Mouse (Mus musculus) left cerebral cortex, adult 2 months (tissue): ENCODE measurements at regions not wholly inside any gene's neighbourhood (a gene's known extent, or its start where the extent isn't known, plus 50 kb on each side); places are given as distances from the start of the nearest gene placed in this dataset.

Source experiments
- DNase-seq, 2 experiments: peaks; one replicate each; pipeline ENCODE4 v3.0.0; 2021 to 2022; ENCODE audit warnings: low spot score in 2 of 2, mixed read lengths in 1 of 2; ENCODE audit errors: extremely low spot score in 1 of 2
- H3K27ac ChIP-seq: fragments of 200-600 bp; 2 replicates; pipeline ENCODE4 v1.8.1; 2022
- H3K4me3 ChIP-seq: fragments of 200-600 bp; 2 replicates; pipeline ENCODE4 v1.8.1; 2022
- CTCF ChIP-seq: fragments of 200-600 bp; IDR thresholded peaks from 2 replicates; pipeline ENCODE4 v1.8.1; 2022; ENCODE audit warnings: antibody characterized with exemption, mild to moderate bottlenecking, moderate library complexity
- intact Hi-C: fragments of 180-260 bp; cut with DNase I; formaldehyde crosslinking; loops from one replicate; pipeline ENCODE4 v1.15.1; 2025

DNA sequence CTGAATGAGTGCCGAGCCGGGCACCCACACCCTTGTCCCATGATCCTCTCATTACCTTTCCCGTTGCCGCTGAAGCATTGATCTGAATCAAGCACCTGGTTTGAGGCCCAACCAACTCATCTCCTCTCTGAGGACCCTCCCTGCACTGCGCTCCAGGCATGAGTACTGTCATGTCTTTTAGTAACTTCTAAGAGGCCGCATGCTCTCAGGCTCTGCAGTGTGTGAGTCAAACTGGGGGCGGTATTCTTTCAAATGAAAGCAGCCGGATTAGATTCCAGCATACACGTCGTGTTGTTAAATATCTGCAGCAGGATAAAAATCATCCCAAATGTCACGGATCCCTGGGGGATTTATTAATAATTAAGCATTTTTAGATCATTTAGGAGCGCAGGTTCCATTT, 79.4 kb upstream of the Maml3 start:
- no peak for TF ChIP-seq CTCF
- no peak for DNase-seq

GRCm38 (mm10) chr3:52185351-52185750, 80.5 kb upstream of the Maml3 start:
- no peak for TF ChIP-seq CTCF
- no peak for DNase-seq
- Histone ChIP-seq H3K4me3 (no peak overlapping the region), H3K27ac (no peak overlapping the region)
- intact Hi-C loops, result no loop called here

More for the DNA sequence above, 79.4 kb upstream of the Maml3 start:
- no peak overlapping the region for H3K27ac ChIP-seq
- intact Hi-C loops, result no loop called here
- H3K4me3 ChIP-seq, result no peak overlapping the region

DNA sequence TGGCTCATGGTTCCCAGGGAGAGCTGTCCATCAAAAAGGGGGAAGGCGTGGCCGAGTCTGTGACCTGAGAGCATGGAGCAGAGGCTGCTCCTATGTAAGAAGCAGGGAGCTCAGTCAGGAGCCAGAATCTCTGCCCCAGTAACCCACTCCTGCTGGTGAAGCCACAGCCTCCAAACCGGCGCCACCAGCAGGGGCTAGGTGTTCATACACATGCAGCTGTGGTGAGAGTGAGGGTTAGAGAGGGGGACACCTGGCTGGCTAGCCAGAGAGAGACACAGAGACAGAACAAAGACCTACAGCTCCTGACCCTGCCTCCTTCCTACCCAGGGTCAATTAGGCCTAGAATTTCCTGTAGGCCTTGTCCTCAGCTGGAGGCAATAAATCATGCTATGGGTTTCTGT, 80.7 kb upstream of the Foxo1 start:
- H3K4me3 ChIP-seq, result no peak overlapping the region
- intact Hi-C loops, result no loop called here
- TF ChIP-seq CTCF, result no peak
- no peak overlapping the region for H3K27ac ChIP-seq
- DNase-seq, result no peak

DNA sequence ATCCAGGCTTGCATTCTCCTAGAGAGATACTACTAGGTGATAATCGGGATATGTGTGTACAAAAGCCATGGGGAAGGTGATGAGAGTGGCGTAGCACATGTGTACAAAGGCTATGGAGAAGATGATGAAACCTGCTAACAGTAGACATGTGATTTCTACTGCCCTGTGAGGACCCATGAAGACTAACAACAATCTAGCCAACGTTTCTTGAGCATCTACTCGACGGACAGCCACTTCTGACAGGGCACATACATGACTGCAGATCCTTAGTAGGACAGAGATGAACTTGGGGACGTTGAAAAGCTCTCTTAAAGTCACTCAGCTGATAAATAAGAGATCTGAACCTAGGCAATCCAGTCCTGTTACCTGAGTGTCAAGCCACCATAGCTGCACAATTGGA, 79.8 kb upstream of the Foxo1 start:
- no peak for TF ChIP-seq CTCF
- intact Hi-C loops, result no loop called here

GRCm38 (mm10) chr3:52189016-52189415, 79.1 kb upstream of the Foxo1 start:
- intact Hi-C loops, result no loop called here
- no peak overlapping the region for H3K4me3 ChIP-seq
- no peak overlapping the region for H3K27ac ChIP-seq
- no peak for TF ChIP-seq CTCF
- DNase-seq, result no peak

More for the DNA sequence above, 79.8 kb upstream of the Foxo1 start:
- DNase-seq, result no peak
- no peak overlapping the region for H3K27ac ChIP-seq
- no peak overlapping the region for H3K4me3 ChIP-seq

DNA sequence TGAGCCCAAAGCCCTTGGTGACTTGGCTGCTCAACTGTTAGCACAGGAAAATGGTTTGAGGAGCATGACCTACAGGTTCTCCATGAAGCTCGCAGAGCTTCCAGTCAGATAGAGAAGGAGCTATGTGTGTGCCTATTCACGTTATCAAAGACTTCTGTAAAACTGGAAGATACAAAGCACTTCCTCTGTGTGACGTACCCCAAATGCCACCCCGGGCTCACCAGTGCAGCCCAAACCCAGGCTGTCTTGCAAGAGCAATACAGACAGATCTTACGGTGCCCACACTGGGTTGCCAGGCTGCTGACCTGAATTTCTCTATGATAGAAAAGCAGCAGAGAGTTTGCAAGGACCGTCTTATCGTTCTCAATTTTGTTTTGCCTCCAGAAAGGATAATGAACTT, 78.1 kb upstream of the Foxo1 start:
- Histone ChIP-seq H3K27ac (no peak overlapping the region), H3K4me3 (no peak overlapping the region)
- intact Hi-C loops, result loop anchor here (10.0 kb wide), 2 partner anchors 275 to 385 kb away; no protein-coding TSS in a partner anchor
- TF ChIP-seq CTCF, result no peak
- no peak for DNase-seq

- no peak for TF ChIP-seq CTCF
- intact Hi-C loops, result loop anchor here (10.0 kb wide), 2 partner anchors 278 to 388 kb away; no protein-coding TSS in a partner anchor
- no peak overlapping the region for H3K27ac ChIP-seq
- no peak overlapping the region for H3K4me3 ChIP-seq
- DNase-seq, result no peak
Measured at GRCm38 (mm10) chr3:52193026-52193425, 75.1 kb upstream of the Foxo1 start.

GRCm38 (mm10) chr3:52194216-52194615, 73.9 kb upstream of the Foxo1 start:
- H3K4me3 ChIP-seq, result no peak overlapping the region
- no peak for TF ChIP-seq CTCF
- H3K27ac ChIP-seq, result no peak overlapping the region
- no peak for DNase-seq
- intact Hi-C loops, result loop anchor here (10.0 kb wide), 2 partner anchors 279 to 389 kb away; no protein-coding TSS in a partner anchor

- Histone ChIP-seq H3K4me3 (no peak overlapping the region), H3K27ac (no peak overlapping the region)
- TF ChIP-seq CTCF, result no peak
- DNase-seq, result no peak
- intact Hi-C loops, result loop anchor here (5.0 to 10.0 kb wide), 4 partner anchors 281 to 633 kb away; partner anchors contain the start of gene Setd7
Measured at GRCm38 (mm10) chr3:52195486-52195885, 72.7 kb upstream of the Foxo1 start.

- Histone ChIP-seq H3K27ac (peak overlapping the region; percentile 75; the same call in 1 of the 2 replicates), H3K4me3 (peak overlapping the region; percentile 52)
- intact Hi-C loops, result loop anchor here (1.0 to 10.0 kb wide), 7 partner anchors 93 to 634 kb away; partner anchors contain the start of gene Setd7
- peak; percentile 96 for TF ChIP-seq CTCF
- peak; percentile 79 for DNase-seq
Measured at GRCm38 (mm10) chr3:52196047-52196935, 71.8 kb upstream of the Foxo1 start.

GRCm38 (mm10) chr3:52196936-52197246, 71.2 kb upstream of the Foxo1 start:
- TF ChIP-seq CTCF, result no peak
- H3K27ac ChIP-seq, result peak overlapping the region; percentile 9; the same call in 1 of the 2 replicates
- no peak for DNase-seq
- intact Hi-C loops, result loop anchor here (1.0 to 10.0 kb wide), 7 partner anchors 94 to 635 kb away; partner anchors contain the start of gene Setd7
- H3K4me3 ChIP-seq, result no peak overlapping the region

GRCm38 (mm10) chr3:52197982-52198750, 70.0 kb upstream of the Foxo1 start:
- H3K27ac ChIP-seq, result peak overlapping the region; percentile 90
- intact Hi-C loops, result loop anchor here (2.0 to 10.0 kb wide), 6 partner anchors 151 to 636 kb away; partner anchors contain the start of gene Setd7

More at GRCm38 (mm10) chr3:52197982-52198750, 70.0 kb upstream of the Foxo1 start:
- peak overlapping the region; percentile 38 for H3K4me3 ChIP-seq
- no peak for TF ChIP-seq CTCF
- peak; percentile 72 to 73 for DNase-seq
